Mouse (Mus musculus) neural tube, embryonic 12.5 days (tissue): Measurements from ENCODE around the gene Gnat2. TPM values are rescaled to one million over a fixed set of nuclear protein-coding genes. Genes with fewer than 3 reads are reported as not detected.

ENCODE experiments used
- ATAC-seq: fragments of 200-750 bp; cut with Nextera tagmentation; 2 replicates; pipeline ENCODE4 v1.8.0; 2017; ENCODE audit warnings: low read depth, mild to moderate bottlenecking, moderate TSS enrichment, moderate library complexity; ENCODE audit not compliant: low FRiP score
- H3K27ac ChIP-seq: fragments of 300-500 bp; sonication (generic); 2 replicates; pipeline ENCODE4 v1.5.1; 2016
- H3K27me3 ChIP-seq: fragments of 300-500 bp; sonication (generic); replicated peaks from 2 replicates; pipeline ENCODE4 v1.6.1; 2016; ENCODE audit warnings: mild to moderate bottlenecking
- H3K36me3 ChIP-seq: fragments of 300-500 bp; sonication (generic); 2 replicates; pipeline ENCODE4 v1.6.1; 2016; ENCODE audit warnings: mild to moderate bottlenecking
- H3K4me1 ChIP-seq: fragments of 300-500 bp; sonication (generic); 2 replicates; pipeline ENCODE4 v1.6.1; 2016
- H3K4me2 ChIP-seq: fragments of 300-500 bp; sonication (generic); replicated peaks from 2 replicates; pipeline ENCODE4 v1.6.1; 2016; ENCODE audit warnings: mild to moderate bottlenecking
- H3K4me3 ChIP-seq: fragments of 300-500 bp; sonication (generic); 2 replicates; pipeline ENCODE4 v1.5.1; 2016
- H3K9ac ChIP-seq: fragments of 300-500 bp; sonication (generic); 2 replicates; pipeline ENCODE4 v1.6.1; 2016; ENCODE audit warnings: mild to moderate bottlenecking
- H3K9me3 ChIP-seq: fragments of 300-500 bp; sonication (generic); 2 replicates; pipeline ENCODE4 v1.6.1; 2016; ENCODE audit warnings: mild to moderate bottlenecking
- WGBS: fragments of 180-500 bp; shearing (Covaris S2); methylation state at CpG from one replicate; pipeline ENCODE4 v1.1.7; 2016; 5-methylcytosine and 5-hydroxymethylcytosine counted together
- polyA plus RNA-seq: library from polyadenylated mRNA; unstranded; fragments of >200 nt; fragmentation: Nextera tagmentation; extraction: Ambion mirVana; gene quantifications from 2 replicates; pipeline ENCODE4 v1.2.1, GENCODE M21; 2016

Gene Gnat2
- polyA plus RNA-seq, 1 experiment from 2014 or later = 0.57 TPM

GRCm38 (mm10) chr3:108097656-108098055, 5.1 kb downstream of the Gnat2 start:
- H3K36me3 ChIP-seq = no peaks in the 10 kb centered on the region; the same call in 1 of the 2 replicates
- no peak overlapping the region for H3K9ac ChIP-seq
- no peak overlapping the region for H3K27ac ChIP-seq
- H3K9me3 ChIP-seq = no peaks in the 10 kb centered on the region
- WGBS = 88% methylated on average over 8 of the region's 8 CpGs
- no peak overlapping the region for H3K4me2 ChIP-seq
- H3K4me1 ChIP-seq = no peaks in the 10 kb centered on the region
- no peak overlapping the region for H3K4me3 ChIP-seq
- no peaks in the 10 kb centered on the region for H3K27me3 ChIP-seq
- no peak for ATAC-seq

GRCm38 (mm10) chr3:108098316-108098715, 5.7 kb downstream of the Gnat2 start:
- no peaks in the 10 kb centered on the region for H3K4me1 ChIP-seq
- H3K27ac ChIP-seq = no peak overlapping the region
- no peak for ATAC-seq
- no peaks in the 10 kb centered on the region; the same call in 1 of the 2 replicates for H3K36me3 ChIP-seq
- H3K9ac ChIP-seq = no peak overlapping the region
- no peak overlapping the region for H3K4me3 ChIP-seq
- H3K9me3 ChIP-seq = no peaks in the 10 kb centered on the region
- WGBS = 74% methylated on average over 6 of the region's 6 CpGs
- no peaks in the 10 kb centered on the region for H3K27me3 ChIP-seq
- H3K4me2 ChIP-seq = no peak overlapping the region

GRCm38 (mm10) chr3:108101594-108101993, 9.0 kb downstream of the Gnat2 start:
- peaks cover 7% of the 10 kb centered on the region; the same call in 1 of the 2 replicates for H3K36me3 ChIP-seq
- no peak overlapping the region for H3K9ac ChIP-seq
- H3K27ac ChIP-seq = no peak overlapping the region
- H3K9me3 ChIP-seq = no peaks in the 10 kb centered on the region
- no peak overlapping the region for H3K4me2 ChIP-seq
- no peak overlapping the region for H3K4me3 ChIP-seq
- no peak for ATAC-seq
- no peaks in the 10 kb centered on the region for H3K27me3 ChIP-seq
- 36% methylated on average over 3 of the region's 3 CpGs for WGBS
- H3K4me1 ChIP-seq = no peaks in the 10 kb centered on the region

- 76% methylated on average over 6 of the region's 6 CpGs for WGBS
- Histone ChIP-seq H3K27me3 (no peaks in the 10 kb centered on the region), H3K27ac (no peak overlapping the region), H3K9me3 (no peaks in the 10 kb centered on the region), H3K4me2 (no peak overlapping the region), H3K36me3 (peaks cover 7% of the 10 kb centered on the region; the same call in 1 of the 2 replicates), H3K4me3 (no peak overlapping the region), H3K4me1 (no peaks in the 10 kb centered on the region), H3K9ac (no peak overlapping the region)
- ATAC-seq = no peak
Observed at GRCm38 (mm10) chr3:108102075-108102474, 9.5 kb downstream of the Gnat2 start.

- 88% methylated on average over 3 of the region's 3 CpGs for WGBS
- Histone ChIP-seq H3K4me2 (no peak overlapping the region), H3K9me3 (no peaks in the 10 kb centered on the region), H3K36me3 (peaks cover 31% of the 10 kb centered on the region), H3K27me3 (no peaks in the 10 kb centered on the region), H3K4me1 (no peaks in the 10 kb centered on the region), H3K27ac (no peak overlapping the region), H3K9ac (no peak overlapping the region), H3K4me3 (no peak overlapping the region)
- ATAC-seq = no peak
Observed at GRCm38 (mm10) chr3:108105281-108105680, 12.7 kb downstream of the Gnat2 start.

- 85% methylated on average over 5 of the region's 5 CpGs for WGBS
- H3K4me3 ChIP-seq = no peak overlapping the region
- no peak overlapping the region for H3K4me2 ChIP-seq
- no peak overlapping the region for H3K27ac ChIP-seq
- no peaks in the 10 kb centered on the region for H3K9me3 ChIP-seq
- H3K4me1 ChIP-seq = no peaks in the 10 kb centered on the region
- no peaks in the 10 kb centered on the region for H3K27me3 ChIP-seq
- no peak overlapping the region for H3K9ac ChIP-seq
- H3K36me3 ChIP-seq = peaks cover 55% of the 10 kb centered on the region
- no peak for ATAC-seq
Observed at GRCm38 (mm10) chr3:108111320-108111719, 18.7 kb downstream of the Gnat2 start.

GRCm38 (mm10) chr3:108112246-108112645, 19.7 kb downstream of the Gnat2 start:
- ATAC-seq = no peak
- no peak overlapping the region for H3K9ac ChIP-seq
- H3K4me1 ChIP-seq = no peaks in the 10 kb centered on the region
- H3K27ac ChIP-seq = no peak overlapping the region
- no peaks in the 10 kb centered on the region for H3K9me3 ChIP-seq
- H3K4me3 ChIP-seq = no peak overlapping the region
- no peak overlapping the region for H3K4me2 ChIP-seq
- H3K36me3 ChIP-seq = peaks cover 56% of the 10 kb centered on the region
- no peaks in the 10 kb centered on the region for H3K27me3 ChIP-seq
- WGBS = 84% methylated on average over 7 of the region's 7 CpGs

GRCm38 (mm10) chr3:108112666-108113065, 20.1 kb downstream of the Gnat2 start:
- Histone ChIP-seq H3K9ac (no peak overlapping the region), H3K4me1 (no peaks in the 10 kb centered on the region), H3K4me3 (no peak overlapping the region), H3K27me3 (no peaks in the 10 kb centered on the region), H3K4me2 (no peak overlapping the region), H3K36me3 (peaks cover 60% of the 10 kb centered on the region), H3K27ac (no peak overlapping the region), H3K9me3 (no peaks in the 10 kb centered on the region)
- ATAC-seq = no peak
- WGBS = 79% methylated on average over 4 of the region's 4 CpGs

- H3K4me3 ChIP-seq = no peak overlapping the region
- H3K9me3 ChIP-seq = no peaks in the 10 kb centered on the region
- peaks cover 59% of the 10 kb centered on the region for H3K36me3 ChIP-seq
- H3K27me3 ChIP-seq = no peaks in the 10 kb centered on the region
- 91% methylated on average over 7 of the region's 7 CpGs for WGBS
- H3K4me2 ChIP-seq = no peak overlapping the region
- no peak for ATAC-seq
- no peak overlapping the region for H3K27ac ChIP-seq
- H3K9ac ChIP-seq = no peak overlapping the region
- H3K4me1 ChIP-seq = no peaks in the 10 kb centered on the region
Observed at GRCm38 (mm10) chr3:108113591-108114289, 21.2 kb downstream of the Gnat2 start.

GRCm38 (mm10) chr3:108117465-108117864, 24.9 kb downstream of the Gnat2 start:
- no peaks in the 10 kb centered on the region for H3K27me3 ChIP-seq
- WGBS = 93% methylated on average over 6 of the region's 6 CpGs
- no peak overlapping the region for H3K4me3 ChIP-seq
- H3K36me3 ChIP-seq = peaks cover 52% of the 10 kb centered on the region
- H3K4me1 ChIP-seq = no peaks in the 10 kb centered on the region
- ATAC-seq = no peak
- no peaks in the 10 kb centered on the region for H3K9me3 ChIP-seq
- no peak overlapping the region for H3K9ac ChIP-seq
- no peak overlapping the region for H3K4me2 ChIP-seq
- no peak overlapping the region for H3K27ac ChIP-seq

- Histone ChIP-seq H3K4me1 (no peaks in the 10 kb centered on the region), H3K9me3 (no peaks in the 10 kb centered on the region), H3K9ac (no peak overlapping the region), H3K4me3 (no peak overlapping the region), H3K36me3 (peaks cover 47% of the 10 kb centered on the region), H3K27ac (no peak overlapping the region), H3K27me3 (no peaks in the 10 kb centered on the region), H3K4me2 (no peak overlapping the region)
- 86% methylated on average over 3 of the region's 3 CpGs for WGBS
- no peak for ATAC-seq
Observed at GRCm38 (mm10) chr3:108121101-108121500, 28.5 kb downstream of the Gnat2 start.

- H3K27me3 ChIP-seq = no peaks in the 10 kb centered on the region
- H3K9ac ChIP-seq = no peak overlapping the region
- ATAC-seq = no peak
- WGBS = 94% methylated on average over 5 of the region's 5 CpGs
- peaks cover 36% of the 10 kb centered on the region for H3K36me3 ChIP-seq
- H3K4me2 ChIP-seq = no peak overlapping the region
- no peaks in the 10 kb centered on the region for H3K9me3 ChIP-seq
- no peak overlapping the region for H3K27ac ChIP-seq
- no peak overlapping the region for H3K4me3 ChIP-seq
- H3K4me1 ChIP-seq = no peaks in the 10 kb centered on the region
Observed at GRCm38 (mm10) chr3:108123242-108123641, 30.7 kb downstream of the Gnat2 start.

- Histone ChIP-seq H3K4me1 (no peaks in the 10 kb centered on the region), H3K9me3 (no peaks in the 10 kb centered on the region), H3K36me3 (peaks cover 28% of the 10 kb centered on the region), H3K27ac (no peak overlapping the region), H3K9ac (no peak overlapping the region), H3K27me3 (no peaks in the 10 kb centered on the region), H3K4me3 (no peak overlapping the region), H3K4me2 (no peak overlapping the region)
- WGBS = 73% methylated on average over 1 of the region's 1 CpGs
- ATAC-seq = no peak
Observed at GRCm38 (mm10) chr3:108124131-108124530, 31.5 kb downstream of the Gnat2 start.
